Mouse (Mus musculus): ENCODE data around the gene Mgat5.

Mgat5 gene

DNA sequence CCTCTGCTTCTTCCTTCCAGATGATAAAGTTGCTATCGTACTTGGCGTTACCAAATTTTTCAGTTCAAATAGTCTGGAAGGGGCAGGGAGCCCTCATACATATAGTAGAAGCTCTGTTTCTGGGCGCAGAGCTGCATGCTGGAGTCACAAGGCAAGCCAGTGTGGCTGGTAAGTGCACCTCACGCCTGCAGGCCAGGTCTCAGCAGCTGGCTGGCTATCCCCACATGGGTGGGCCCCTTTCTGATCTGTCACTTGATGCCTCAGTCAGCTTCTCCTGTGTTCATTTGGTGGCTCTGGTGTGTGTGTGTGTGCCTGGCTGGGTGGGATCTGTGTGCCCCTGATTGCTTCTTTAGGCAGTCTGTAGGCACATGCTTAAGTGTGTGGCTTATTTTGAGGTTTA lies 12.8 kb downstream of the Mgat5 start:
- DNase-seq (ENCODE audit: inconsistent ontology term): no peak

GRCm38 (mm10) chr1:127218182-127218581 lies 13.4 kb downstream of the Mgat5 start:
- no peak for DNase-seq (ENCODE audit: inconsistent ontology term)

GRCm38 (mm10) chr1:127219161-127219560 lies 14.3 kb downstream of the Mgat5 start:
- no peak for DNase-seq (ENCODE audit: inconsistent ontology term)

- DNase-seq (ENCODE audit: inconsistent ontology term): no peak
Measured at GRCm38 (mm10) chr1:127219621-127220020, 14.8 kb downstream of the Mgat5 start.

DNA sequence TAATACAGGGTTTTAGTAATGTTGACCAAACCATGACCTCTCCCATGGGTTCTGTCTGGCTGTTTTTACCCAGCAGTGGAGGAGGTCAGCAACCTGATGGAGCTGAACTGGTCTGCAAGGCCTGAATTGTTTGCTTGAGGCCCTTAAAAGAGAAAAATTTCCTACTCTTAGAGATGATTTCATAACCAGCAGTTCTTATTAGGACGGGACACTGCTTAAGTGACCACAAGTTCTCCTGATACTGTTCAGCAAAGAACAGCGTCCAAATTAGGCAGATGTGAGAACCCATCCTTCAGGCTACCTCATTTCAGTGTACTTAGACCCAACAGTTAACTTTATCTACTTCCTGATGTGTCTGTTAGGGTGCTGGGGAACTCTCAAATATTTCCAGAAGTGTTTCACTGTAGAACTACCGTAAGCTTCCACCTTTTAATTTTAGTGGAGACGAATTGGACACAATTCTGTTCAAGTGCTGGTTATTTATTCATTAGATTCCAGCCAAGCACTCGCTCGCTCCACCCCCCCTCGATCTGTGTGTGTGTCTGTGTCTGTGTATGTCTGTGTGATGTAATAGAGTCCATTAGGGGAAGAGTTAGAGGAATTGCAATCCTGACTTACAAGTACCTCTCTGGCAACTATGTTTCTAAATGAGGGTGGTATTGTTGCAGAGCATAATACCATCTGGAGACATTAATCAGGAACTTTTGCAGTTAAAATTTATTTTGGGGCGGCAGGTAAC lies 17.4 kb downstream of the Mgat5 start:
- no peak for DNase-seq (ENCODE audit: inconsistent ontology term)

DNA sequence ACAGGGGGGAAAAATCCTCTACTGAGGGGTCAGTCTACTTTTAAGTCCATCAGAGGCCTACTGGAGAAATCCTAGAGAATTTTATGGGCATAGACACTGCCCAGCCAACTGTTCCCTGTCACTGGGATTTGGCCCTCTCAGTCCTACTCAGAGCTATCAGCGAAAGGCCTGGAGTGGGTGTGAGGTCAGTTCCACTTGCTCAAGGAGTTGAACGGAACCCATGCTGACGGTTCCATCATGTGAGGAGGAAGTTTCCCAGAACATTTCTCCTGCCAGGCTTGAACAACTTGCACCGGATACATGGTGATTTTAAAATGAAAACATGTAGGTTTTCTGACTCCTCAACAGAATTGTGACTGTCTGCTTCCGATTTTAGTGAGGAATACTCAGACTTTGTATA lies 20.2 kb downstream of the Mgat5 start:
- DNase-seq (ENCODE audit: inconsistent ontology term): no peak

GRCm38 (mm10) chr1:127229011-127229410 lies 24.2 kb downstream of the Mgat5 start:
- DNase-seq (ENCODE audit: inconsistent ontology term): no peak

- no peak for DNase-seq (ENCODE audit: inconsistent ontology term)
Measured at GRCm38 (mm10) chr1:127230468-127230867, 25.7 kb downstream of the Mgat5 start.

DNA sequence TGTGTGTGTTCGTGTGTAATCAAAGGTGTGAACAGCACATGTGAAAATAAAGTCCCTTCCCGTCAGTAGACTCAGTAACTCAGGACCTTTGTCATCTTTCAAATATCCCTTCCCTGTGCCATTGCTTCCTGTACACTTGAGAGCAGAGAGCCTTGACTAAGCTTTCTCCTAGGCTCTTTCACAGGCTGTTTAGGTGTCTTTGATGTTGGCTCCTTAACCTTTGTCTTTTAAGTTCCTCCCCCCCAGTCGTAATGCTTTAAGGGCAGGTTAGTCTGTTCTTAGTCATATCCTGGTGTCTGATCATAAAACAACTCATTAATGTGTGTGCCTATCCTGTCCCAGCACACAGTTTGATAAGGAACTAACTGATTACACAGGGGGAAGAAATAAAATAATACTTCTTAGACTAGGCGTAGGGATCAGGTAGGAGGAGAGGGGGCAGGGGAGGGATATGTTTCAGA lies 28.4 kb downstream of the Mgat5 start:
- DNase-seq (ENCODE audit: inconsistent ontology term): no peak

DNA sequence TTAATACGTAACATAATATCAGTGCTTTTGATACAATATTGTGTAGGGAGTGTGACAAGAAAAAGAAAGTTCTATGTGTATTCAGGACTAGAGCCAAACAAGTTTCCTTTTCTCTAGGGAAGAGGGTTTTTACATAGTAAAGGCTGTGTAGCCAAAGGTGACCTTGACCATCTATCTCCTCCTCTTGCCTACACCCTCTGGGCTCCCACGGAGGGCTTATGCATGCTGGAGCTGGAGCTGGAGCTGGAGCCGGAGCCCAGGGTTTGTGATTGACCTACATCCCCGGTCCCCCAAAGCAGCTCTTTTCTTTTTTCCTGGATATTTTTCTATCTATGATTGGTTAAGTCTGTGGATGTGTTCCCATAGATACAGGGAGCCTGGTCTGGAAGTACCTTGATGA lies 30.3 kb downstream of the Mgat5 start:
- DNase-seq (ENCODE audit: inconsistent ontology term): no peak

GRCm38 (mm10) chr1:127236396-127236795 lies 31.6 kb downstream of the Mgat5 start:
- DNase-seq (ENCODE audit: inconsistent ontology term): no peak

GRCm38 (mm10) chr1:127238871-127239314 lies 34.1 kb downstream of the Mgat5 start:
- DNase-seq (ENCODE audit: inconsistent ontology term): no peak

GRCm38 (mm10) chr1:127239914-127240313 lies 35.1 kb downstream of the Mgat5 start:
- no peak for DNase-seq (ENCODE audit: inconsistent ontology term)

DNA sequence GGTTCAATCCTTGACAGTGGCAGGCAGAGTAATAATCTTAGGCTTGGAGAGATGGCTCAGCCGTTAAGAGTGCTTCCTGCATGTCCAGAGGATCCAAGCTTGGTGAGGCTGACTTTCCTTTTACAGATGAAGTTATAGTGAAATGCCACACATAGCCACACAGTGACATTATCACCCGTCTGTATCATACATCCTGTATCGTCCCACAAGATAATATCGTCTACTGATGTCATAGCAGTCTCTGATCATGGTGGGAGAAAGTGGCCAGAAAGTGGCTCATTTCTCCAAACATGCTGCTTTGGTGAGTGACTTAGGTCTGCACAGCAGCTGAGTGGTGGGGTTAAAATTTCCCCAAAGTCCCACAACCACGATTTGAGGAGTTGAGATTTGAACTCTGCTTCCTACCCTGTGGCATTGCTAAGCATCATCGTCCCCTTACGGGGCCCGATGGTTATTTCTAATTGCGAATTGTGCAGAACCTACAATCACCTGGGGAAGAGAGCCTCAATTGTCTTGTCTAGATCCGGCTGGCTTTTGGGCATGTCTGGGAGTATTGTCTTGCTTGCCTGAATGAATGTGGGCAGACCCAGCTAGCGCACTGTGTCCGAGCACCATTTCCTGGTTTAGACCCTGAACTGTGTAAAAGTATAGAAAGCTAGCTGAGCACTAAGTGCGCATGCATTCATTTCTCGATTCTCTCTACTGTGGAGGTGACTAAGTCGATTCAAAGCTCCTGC lies 37.5 kb downstream of the Mgat5 start:
- DNase-seq (ENCODE audit: inconsistent ontology term): no peak

GRCm38 (mm10) chr1:127242888-127243588 lies 38.2 kb downstream of the Mgat5 start:
- DNase-seq (ENCODE audit: inconsistent ontology term): no peak

DNA sequence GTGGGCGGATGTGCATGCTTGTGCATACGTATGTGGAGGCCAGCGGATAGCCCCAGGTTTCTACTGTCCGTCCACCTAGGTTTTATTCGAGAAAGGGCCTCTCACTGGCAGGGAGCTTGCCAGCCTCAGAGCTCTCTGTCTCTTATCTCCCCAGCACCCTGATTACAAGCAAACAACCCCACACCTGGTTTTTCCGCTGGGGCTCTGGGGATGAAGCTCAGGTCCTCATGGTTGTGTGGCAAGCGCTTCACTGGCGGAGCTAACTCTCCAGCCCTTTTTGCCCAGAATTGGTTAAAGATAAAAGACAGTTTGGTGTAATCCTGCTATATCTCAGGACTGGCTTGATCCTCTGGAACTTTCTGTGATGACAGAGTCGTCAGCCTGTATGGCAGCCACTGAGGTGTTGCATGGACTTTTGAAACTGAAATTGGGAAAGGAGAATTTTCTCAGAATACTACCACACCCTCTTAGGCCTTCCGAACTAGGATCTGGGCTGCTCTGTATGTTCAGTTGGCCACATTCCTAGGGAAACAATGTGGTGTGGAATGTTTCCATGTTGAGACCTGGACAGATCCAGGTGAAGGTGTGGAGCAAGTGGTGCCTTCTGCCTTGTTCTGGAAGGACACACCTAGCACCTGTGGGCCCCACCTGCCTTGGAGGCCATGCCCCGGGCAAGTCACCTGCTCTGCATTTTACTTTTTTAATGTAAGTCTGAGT lies 39.4 kb downstream of the Mgat5 start:
- DNase-seq (ENCODE audit: inconsistent ontology term): no peak

- DNase-seq (ENCODE audit: inconsistent ontology term): no peak
Measured at GRCm38 (mm10) chr1:127246158-127246557, 41.3 kb downstream of the Mgat5 start.

- no peak for DNase-seq (ENCODE audit: inconsistent ontology term)
Measured at GRCm38 (mm10) chr1:127248433-127248832, 43.6 kb downstream of the Mgat5 start.

GRCm38 (mm10) chr1:127249621-127250020 lies 44.8 kb downstream of the Mgat5 start:
- no peak for DNase-seq (ENCODE audit: inconsistent ontology term)

DNA sequence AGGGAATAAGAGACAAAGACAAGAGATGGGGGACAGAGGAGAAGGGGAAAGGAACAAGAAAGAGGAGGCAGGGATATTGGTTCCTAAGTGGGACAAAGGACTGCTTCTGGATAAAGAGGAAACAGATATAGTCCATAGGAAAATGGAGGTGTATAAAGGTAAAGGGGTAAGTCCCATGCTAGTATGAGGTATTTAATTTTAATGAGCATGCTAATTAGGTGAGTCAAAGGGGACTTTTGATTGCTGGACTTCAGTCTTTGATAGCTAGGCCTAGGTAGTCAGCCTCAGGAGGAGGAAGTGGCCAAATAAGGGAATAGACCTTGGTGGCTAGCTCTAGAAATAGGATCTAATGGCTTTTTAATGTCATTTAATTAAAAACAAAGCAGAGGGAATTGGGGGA lies 45.5 kb downstream of the Mgat5 start:
- no peak for DNase-seq (ENCODE audit: inconsistent ontology term)

DNA sequence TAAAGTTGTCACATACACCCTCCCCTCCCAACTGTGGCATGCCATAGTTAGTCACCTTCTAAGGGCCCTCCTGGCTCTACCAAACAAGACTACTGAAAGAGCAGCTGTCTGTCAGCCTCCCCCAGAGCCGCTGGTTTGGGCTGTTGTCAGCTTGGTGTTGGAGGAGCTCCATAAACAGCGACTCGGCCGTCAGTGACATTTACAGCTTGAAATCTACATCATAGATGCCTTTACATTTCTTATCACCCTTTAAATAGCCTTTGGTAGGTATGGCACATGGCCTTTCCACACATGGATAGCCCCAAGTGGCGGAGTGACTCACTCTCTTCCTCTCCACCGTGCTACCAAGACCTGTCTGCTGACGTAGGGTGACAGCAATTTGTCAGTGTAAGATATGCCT lies 46.9 kb downstream of the Mgat5 start:
- DNase-seq (ENCODE audit: inconsistent ontology term): no peak

- DNase-seq (ENCODE audit: inconsistent ontology term): no peak
Measured at GRCm38 (mm10) chr1:127257005-127257404, 52.2 kb downstream of the Mgat5 start.
